Mouse (Mus musculus): Measurements from ENCODE around the gene 4430402I18Rik. TPM values are rescaled to one million over a fixed set of nuclear protein-coding genes. Genes with fewer than 3 reads are reported as not detected.
"Not testable (repeated sequence)": the region's sequence is repeated elsewhere in the genome, so short reads cannot be mapped to it uniquely, and the experiment has no call there.

4430402I18Rik gene
- total RNA-seq (2021): 10 to 100 TPM; 20.9 to 25.4 TPM

GRCm38 (mm10) chr19:28967652-28968051 is at the start of gene 4430402I18Rik:
Gene 4430402I18Rik (minus strand): TSS chr19:28967800.
- intact Hi-C loops (cut with DNase I): loop anchor here (5.0 to 10.0 kb wide), 2 partner anchors 190 to 537 kb away; no protein-coding TSS in a partner anchor
- DNase-seq (ENCODE audit: low spot score): no peak

GRCm38 (mm10) chr19:29016786-29017185 is 49.2 kb upstream of the 4430402I18Rik start:
- intact Hi-C loops (cut with DNase I): no loop called here
- no peak for DNase-seq (ENCODE audit: low spot score)

DNA sequence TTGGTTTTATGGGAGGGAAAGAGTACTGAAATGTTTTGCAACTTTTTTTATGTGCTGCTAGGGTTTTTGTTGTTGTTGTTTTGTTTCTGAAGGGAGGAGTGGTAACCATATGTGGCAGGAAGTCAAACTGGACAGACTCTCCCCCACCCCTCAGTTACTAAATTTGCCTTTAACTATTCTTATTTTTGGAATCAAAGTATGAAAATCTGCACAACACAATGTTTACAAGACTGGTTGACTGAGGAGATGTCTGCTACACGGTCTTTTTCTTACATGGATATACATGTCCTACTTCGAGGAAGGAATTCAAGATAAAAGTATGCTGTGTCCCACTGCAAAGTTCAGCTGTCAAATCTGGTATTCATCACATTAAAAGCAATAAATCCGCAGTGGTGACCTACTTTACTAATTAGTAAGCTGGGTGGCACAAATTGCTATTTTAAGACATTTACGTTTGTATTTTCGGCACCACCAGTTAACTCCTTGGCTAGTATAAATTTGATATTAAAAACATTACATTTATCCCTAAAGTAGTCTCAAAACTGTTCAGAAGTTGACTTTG is 48.7 kb upstream of the 4430402I18Rik start:
- no peak for DNase-seq (ENCODE audit: low spot score)
- intact Hi-C loops (cut with DNase I): no loop called here

- intact Hi-C loops (cut with DNase I): no loop called here
- no peak for DNase-seq (ENCODE audit: low spot score)
Observed at GRCm38 (mm10) chr19:29015410-29016203, 48.0 kb upstream of the 4430402I18Rik start.

DNA sequence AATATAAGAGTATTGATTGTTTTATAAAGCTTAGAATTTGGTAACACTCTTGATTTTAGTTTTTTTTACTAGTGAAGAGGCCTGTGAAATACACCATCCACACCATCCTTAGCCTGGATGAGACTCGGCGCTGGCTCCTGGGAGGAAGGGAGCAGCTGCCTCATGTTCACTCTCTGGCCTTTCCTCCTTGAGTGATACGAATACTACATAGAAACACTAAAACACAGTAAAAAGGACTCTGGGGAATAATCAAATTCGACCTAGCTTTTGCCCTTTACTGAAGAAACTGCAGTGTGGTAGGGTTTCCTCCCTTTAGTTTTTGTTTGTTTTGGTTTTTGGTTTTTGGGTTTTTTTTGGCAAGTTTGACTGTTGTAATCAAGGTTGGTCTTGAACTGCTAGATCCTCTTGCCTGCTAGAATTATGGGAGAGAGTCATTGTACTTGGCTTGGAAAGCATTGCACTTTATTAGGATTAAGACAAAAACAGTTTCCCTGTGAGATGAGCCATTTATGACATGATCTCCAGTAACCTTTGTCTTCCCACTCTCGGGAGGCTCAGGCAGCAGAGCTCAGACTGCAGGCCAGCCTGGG is 47.0 kb upstream of the 4430402I18Rik start:
- DNase-seq (ENCODE audit: low spot score): no peak
- intact Hi-C loops (cut with DNase I): no loop called here

DNA sequence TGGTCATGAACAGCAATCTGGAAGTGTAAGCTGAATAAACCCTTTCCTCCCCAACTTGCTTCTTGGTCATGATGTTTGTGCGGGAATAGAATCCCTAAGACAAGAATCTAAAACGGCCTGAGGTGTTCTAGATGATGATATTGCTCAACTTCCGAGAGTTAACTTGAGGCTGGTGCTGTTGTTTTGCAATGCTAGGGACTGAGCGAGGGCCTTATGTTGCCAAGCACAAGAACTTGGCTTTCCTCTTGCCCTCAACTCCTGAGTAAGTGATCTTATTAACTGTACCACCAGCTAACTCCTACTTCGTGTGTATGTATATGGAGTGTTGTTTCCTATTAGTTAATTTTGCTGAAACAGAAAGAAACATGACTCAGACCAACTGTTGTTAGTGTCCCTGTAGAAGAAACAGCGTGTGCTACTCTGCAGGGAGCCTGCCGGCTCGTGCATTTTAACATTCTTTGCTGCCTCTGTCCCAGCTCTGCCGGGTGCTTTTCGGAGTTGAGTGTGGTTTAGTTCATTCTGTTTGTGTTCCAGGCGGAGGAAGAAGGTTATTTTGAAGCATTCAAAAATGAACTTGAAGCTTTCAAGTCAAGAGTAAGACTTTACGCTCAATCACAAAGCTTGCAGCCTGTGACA is 43.9 kb upstream of the 4430402I18Rik start:
- DNase-seq (ENCODE audit: low spot score): no peak
- intact Hi-C loops (cut with DNase I): no loop called here

DNA sequence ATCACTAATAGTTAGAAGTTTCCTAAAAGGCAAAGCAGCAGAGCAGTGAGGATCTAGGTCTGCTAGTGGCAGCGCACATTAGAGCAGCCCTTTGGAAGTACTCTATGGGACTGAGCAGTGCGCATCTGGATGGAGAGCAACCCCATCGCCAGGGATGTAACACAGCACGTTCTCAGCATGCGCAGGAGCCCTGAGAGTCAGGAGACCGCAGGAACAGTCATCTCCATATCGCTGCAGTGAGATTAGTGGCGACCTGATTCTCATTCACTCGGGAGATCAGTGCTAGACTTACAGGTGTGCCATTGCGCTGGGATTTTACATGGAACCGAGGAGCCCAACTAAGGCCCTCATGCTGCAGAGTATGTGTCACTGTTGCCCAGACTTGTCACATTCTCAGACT is 41.4 kb upstream of the 4430402I18Rik start:
- no peak for DNase-seq (ENCODE audit: low spot score)
- intact Hi-C loops (cut with DNase I): no loop called here

GRCm38 (mm10) chr19:29008069-29008706 is 40.6 kb upstream of the 4430402I18Rik start:
- intact Hi-C loops (cut with DNase I): no loop called here
- DNase-seq (ENCODE audit: low spot score): no peak

DNA sequence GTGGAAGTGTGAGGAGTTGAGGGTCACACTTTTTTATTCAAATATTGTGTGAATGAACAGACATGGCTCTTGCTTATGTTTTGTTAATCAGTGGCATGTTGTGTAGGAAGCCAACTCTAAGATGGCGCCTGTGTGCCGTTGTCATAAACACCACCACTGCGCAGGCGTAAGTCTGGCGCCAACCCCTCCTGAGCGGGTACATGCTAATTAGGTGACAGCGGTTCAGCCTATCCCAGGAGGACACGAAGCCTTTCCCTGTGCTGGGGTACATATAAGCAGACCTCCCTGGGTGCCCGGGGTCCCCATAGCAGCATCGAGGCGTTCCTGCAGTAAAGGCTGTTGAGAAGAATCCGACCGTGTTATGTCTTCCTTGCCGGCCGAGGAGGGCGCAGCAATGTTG is 32.7 kb upstream of the 4430402I18Rik start:
- intact Hi-C loops (cut with DNase I); DNase-seq (ENCODE audit: low spot score): not testable (repeated sequence)

DNA sequence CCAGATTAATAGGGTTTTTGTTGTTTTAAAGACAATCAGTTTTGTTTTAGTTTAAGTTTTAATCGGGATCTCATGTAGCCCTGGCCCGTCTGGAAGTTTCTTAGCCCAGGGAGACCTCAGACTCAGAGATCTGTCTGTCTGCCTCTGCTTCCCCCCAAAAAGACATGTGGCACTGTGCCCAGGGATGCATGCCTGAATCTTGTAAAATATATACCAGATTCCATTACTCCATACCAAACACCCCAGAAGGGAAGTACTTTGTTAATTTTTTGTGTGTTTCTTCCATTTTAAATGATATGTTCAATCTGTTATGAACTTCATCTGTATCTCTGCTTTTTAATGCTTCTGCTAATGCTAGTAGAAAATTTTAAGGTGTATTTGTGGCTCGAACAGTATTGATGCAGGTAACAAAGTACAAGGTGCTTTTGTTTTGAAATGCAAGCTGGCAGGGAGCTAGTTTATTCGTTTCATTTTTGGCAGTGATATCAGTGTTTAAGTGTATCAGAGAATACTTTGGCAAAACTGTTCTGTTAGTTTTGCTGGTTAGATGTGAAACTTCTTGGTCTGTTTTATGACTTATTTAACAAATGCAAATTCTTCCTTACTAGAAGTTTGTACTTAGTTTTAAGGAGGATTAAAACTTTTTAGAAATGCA is 30.5 kb upstream of the 4430402I18Rik start:
- intact Hi-C loops (cut with DNase I): no loop called here
- no peak for DNase-seq (ENCODE audit: low spot score)

DNA sequence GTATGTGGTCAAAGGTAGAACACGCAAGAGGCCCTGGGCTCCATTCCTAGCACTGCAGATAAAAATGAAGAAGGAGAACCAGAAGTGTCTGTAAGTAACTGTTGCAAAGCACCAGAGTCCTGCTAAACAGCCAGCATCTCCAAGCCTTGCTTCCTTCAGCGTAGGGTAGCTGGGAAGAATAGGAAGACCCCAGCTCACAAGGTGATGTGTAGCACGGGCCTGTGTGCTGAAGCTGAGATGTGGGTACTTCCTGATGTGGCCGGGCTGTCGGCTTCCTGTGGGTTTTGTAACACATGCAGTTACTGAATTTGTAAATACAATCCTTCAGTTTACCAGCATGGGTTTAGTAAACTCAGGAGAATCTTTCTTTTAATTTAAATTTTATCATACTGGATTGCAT is 27.8 kb upstream of the 4430402I18Rik start:
- intact Hi-C loops (cut with DNase I): no loop called here
- no peak for DNase-seq (ENCODE audit: low spot score)

DNA sequence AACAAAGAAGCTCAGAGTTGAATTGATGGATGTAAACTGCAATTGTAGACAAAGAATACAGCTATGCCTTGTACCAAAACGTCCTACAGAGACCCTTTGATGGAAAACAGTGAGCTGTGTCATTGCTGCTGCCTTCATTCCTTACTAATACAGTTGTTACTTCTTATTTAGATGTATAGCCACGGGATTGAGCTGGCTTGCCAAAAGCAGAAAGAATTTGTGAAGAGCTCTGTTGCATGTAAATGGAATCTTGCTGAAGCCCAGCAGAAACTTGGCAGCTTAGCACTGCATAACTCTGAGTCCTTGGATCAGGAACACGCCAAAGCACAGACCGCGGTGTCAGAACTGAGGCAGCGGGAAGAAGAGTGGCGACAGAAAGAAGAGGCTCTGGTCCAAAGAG is 27.3 kb upstream of the 4430402I18Rik start:
- intact Hi-C loops (cut with DNase I): loop anchor here (5.0 kb wide), 2 partner anchors 52 to 257 kb away; partner anchors contain the start of genes Ak3 and Jak2
- DNase-seq (ENCODE audit: low spot score): no peak

DNA sequence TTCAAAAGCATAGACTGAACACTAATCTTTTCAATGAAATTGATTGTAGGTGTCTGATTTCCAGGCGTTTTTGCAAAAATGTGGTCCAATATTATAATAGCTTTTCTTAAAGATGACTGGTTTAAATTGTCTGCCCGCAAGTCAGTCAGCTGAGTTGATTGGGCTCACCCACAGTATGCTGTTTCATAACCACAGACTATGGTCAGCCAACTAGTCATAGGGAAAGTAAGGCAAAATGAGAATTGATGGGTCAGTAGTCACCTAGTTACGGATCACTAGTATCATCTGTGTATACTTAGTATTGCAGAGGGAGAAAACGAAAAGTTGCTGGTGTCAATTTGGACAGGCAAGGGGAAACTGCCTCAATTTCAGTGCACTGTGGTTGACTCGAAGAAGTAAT is 23.8 kb upstream of the 4430402I18Rik start:
- intact Hi-C loops (cut with DNase I): loop anchor here (5.0 kb wide), 2 partner anchors 56 to 261 kb away; partner anchors contain the start of genes Ak3 and Jak2
- no peak for DNase-seq (ENCODE audit: low spot score)

GRCm38 (mm10) chr19:28990590-28991221 is 23.1 kb upstream of the 4430402I18Rik start:
- no peak for DNase-seq (ENCODE audit: low spot score)

GRCm38 (mm10) chr19:28990194-28990589 is 22.6 kb upstream of the 4430402I18Rik start, which contains the start of gene Cdc37l1:
Gene Cdc37l1 (plus strand): TSS chr19:28990352.
- intact Hi-C loops (cut with DNase I): loop anchor here (5.0 kb wide), 2 partner anchors 57 to 262 kb away; partner anchors contain the start of genes Ak3 and Jak2
- DNase-seq (ENCODE audit: low spot score): peak; percentile 97

More at GRCm38 (mm10) chr19:28990590-28991221, 23.1 kb upstream of the 4430402I18Rik start:
- intact Hi-C loops (cut with DNase I): loop anchor here (5.0 kb wide), 2 partner anchors 57 to 262 kb away; partner anchors contain the start of genes Ak3 and Jak2

DNA sequence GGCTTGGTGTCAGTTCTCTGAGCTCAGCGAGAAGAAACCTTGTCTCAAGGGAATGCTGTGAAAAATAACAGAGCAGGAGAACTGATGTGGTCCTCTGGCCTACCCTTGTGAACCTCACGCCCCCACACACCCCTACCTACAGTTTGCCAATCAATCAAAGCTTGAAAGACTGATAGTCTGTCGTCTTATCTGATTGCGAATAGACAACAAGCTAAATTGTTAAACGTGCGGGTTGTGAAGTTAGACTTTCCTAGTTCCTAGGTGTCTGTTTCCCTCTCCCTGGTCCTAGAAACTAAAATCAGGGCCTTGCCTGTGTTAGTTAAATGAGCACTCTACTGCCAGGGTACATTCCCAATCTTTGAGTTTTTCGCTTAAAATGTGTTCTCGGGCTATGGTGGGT is 21.9 kb upstream of the 4430402I18Rik start:
- DNase-seq (ENCODE audit: low spot score): no peak
- intact Hi-C loops (cut with DNase I): no loop called here

DNA sequence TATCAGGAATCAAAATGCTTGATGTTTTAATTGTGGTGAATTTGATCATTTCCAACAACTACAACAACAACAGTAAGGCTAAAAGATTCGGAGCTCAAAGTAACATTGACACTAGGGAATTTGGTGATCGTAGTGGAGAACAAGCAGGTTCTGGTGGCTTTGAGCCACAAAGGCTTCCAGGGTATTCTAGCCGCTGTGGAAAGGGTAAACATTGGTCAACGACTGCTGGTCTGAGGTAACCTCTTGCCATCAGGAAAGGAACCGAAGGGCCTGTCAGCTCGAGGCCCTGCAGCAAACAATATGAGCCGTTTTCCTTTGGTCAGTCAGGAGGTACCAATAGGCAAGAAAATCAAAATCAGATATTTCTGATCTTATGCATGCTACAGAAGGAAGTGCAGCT is 15.0 kb upstream of the 4430402I18Rik start:
- no peak for DNase-seq (ENCODE audit: low spot score)
- intact Hi-C loops (cut with DNase I): no loop called here

GRCm38 (mm10) chr19:28974862-28975611 is 7.4 kb upstream of the 4430402I18Rik start:
- DNase-seq (ENCODE audit: low spot score): peak; percentile 36
- intact Hi-C loops (cut with DNase I): loop anchor here (1.0 to 5.0 kb wide), 2 partner anchors 277 to 380 kb away; partner anchors contain the start of gene Jak2
